Mouse (Mus musculus) forebrain, embryonic 15.5 days (tissue): ENCODE results near the gene Pgm2l1. TPM values are rescaled to one million over a fixed set of nuclear protein-coding genes. Genes with fewer than 3 reads are reported as not detected.

ENCODE experiments used
- ATAC-seq: fragments of 200-750 bp; cut with Nextera tagmentation; replicated peaks from 2 replicates; pipeline ENCODE4 v1.8.0; 2017; ENCODE audit warnings: mild to moderate bottlenecking, moderate TSS enrichment, moderate library complexity
- H3K27ac ChIP-seq: fragments of 300-500 bp; sonication (generic); replicated peaks from 2 replicates; pipeline ENCODE4 v1.5.1; 2015; ENCODE audit warnings: mild to moderate bottlenecking, inconsistent platforms
- H3K27me3 ChIP-seq: fragments of 300-500 bp; sonication (generic); 2 replicates; pipeline ENCODE4 v1.6.1; 2015; ENCODE audit warnings: inconsistent platforms
- H3K36me3 ChIP-seq: fragments of 300-500 bp; sonication (generic); 2 replicates; pipeline ENCODE4 v1.6.1; 2015; ENCODE audit warnings: mild to moderate bottlenecking, inconsistent platforms
- H3K4me1 ChIP-seq: fragments of 300-500 bp; sonication (generic); 2 replicates; pipeline ENCODE4 v1.6.1; 2015; ENCODE audit warnings: inconsistent platforms
- H3K4me2 ChIP-seq: fragments of 300-500 bp; sonication (generic); replicated peaks from 2 replicates; pipeline ENCODE4 v1.6.1; 2015; ENCODE audit warnings: mild to moderate bottlenecking, inconsistent platforms
- H3K4me3 ChIP-seq: fragments of 300-500 bp; sonication (generic); 2 replicates; pipeline ENCODE4 v1.5.1; 2015; ENCODE audit warnings: mild to moderate bottlenecking, inconsistent platforms
- H3K9ac ChIP-seq: fragments of 300-500 bp; sonication (generic); replicated peaks from 2 replicates; pipeline ENCODE4 v1.6.1; 2015; ENCODE audit warnings: mild to moderate bottlenecking, inconsistent platforms
- H3K9me3 ChIP-seq: fragments of 300-500 bp; sonication (generic); 2 replicates; pipeline ENCODE4 v1.6.1; 2016; ENCODE audit warnings: inconsistent platforms
- WGBS: fragments of 180-500 bp; shearing (Covaris S2); methylation state at CpG from one replicate; pipeline ENCODE4 v1.1.7; 2015; ENCODE audit warnings: mixed read lengths; 5-methylcytosine and 5-hydroxymethylcytosine counted together
- polyA plus RNA-seq: library from polyadenylated mRNA; unstranded; fragments of >200 nt; fragmentation: Nextera tagmentation; extraction: Ambion mirVana; gene quantifications from 2 replicates; pipeline ENCODE4 v1.2.1, GENCODE M21; 2015

Pgm2l1 gene
- polyA plus RNA-seq, 1 experiment from 2014 or later: 14.5 TPM

GRCm38 (mm10) chr7:100305894-100306293, 78.7 kb downstream of the Pgm2l1 start:
- no peaks in the 10 kb centered on the region for H3K36me3 ChIP-seq
- H3K4me1 ChIP-seq: peaks cover 43% of the 10 kb centered on the region
- H3K4me3 ChIP-seq: no peak overlapping the region
- 90% methylated on average over 9 of the region's 9 CpGs for WGBS
- no peaks in the 10 kb centered on the region for H3K27me3 ChIP-seq
- no peak overlapping the region for H3K9ac ChIP-seq
- no peak overlapping the region for H3K4me2 ChIP-seq
- ATAC-seq: no peak
- H3K9me3 ChIP-seq: no peaks in the 10 kb centered on the region
- H3K27ac ChIP-seq: no peak overlapping the region

GRCm38 (mm10) chr7:100307872-100308653, 80.9 kb downstream of the Pgm2l1 start:
- WGBS: 59% methylated on average over 6 of the region's 6 CpGs
- ATAC-seq: peak; percentile 87
- H3K27ac ChIP-seq: peak overlapping the region; percentile 74
- H3K27me3 ChIP-seq: no peaks in the 10 kb centered on the region
- no peaks in the 10 kb centered on the region for H3K9me3 ChIP-seq
- no peak overlapping the region for H3K4me3 ChIP-seq
- no peak overlapping the region for H3K9ac ChIP-seq
- H3K36me3 ChIP-seq: no peaks in the 10 kb centered on the region
- no peak overlapping the region for H3K4me2 ChIP-seq
- H3K4me1 ChIP-seq: peaks cover 33% of the 10 kb centered on the region

GRCm38 (mm10) chr7:100309216-100309615, 82.0 kb downstream of the Pgm2l1 start:
- no peak overlapping the region for H3K4me3 ChIP-seq
- H3K9ac ChIP-seq: no peak overlapping the region
- no peaks in the 10 kb centered on the region for H3K27me3 ChIP-seq
- H3K36me3 ChIP-seq: no peaks in the 10 kb centered on the region
- 23% methylated on average over 1 of the region's 1 CpGs for WGBS
- H3K27ac ChIP-seq: peak overlapping the region; percentile 74
- H3K9me3 ChIP-seq: no peaks in the 10 kb centered on the region
- ATAC-seq: peak; percentile 61
- no peak overlapping the region for H3K4me2 ChIP-seq
- peaks cover 33% of the 10 kb centered on the region for H3K4me1 ChIP-seq

GRCm38 (mm10) chr7:100309679-100310078, 82.5 kb downstream of the Pgm2l1 start:
- WGBS: 15% methylated on average over 6 of the region's 6 CpGs
- Histone ChIP-seq H3K4me1 (peaks cover 33% of the 10 kb centered on the region), H3K4me2 (no peak overlapping the region), H3K27me3 (no peaks in the 10 kb centered on the region), H3K9ac (no peak overlapping the region), H3K27ac (peak overlapping the region; percentile 74), H3K9me3 (no peaks in the 10 kb centered on the region), H3K4me3 (no peak overlapping the region), H3K36me3 (no peaks in the 10 kb centered on the region)
- 0 out of 2 replicates have a peak, but pooled peaks have one; percentile 51 for ATAC-seq

- no peak overlapping the region for H3K4me3 ChIP-seq
- H3K9ac ChIP-seq: no peak overlapping the region; the same call in 1 of the 2 replicates
- no peaks in the 10 kb centered on the region for H3K9me3 ChIP-seq
- H3K4me1 ChIP-seq: peaks cover 33% of the 10 kb centered on the region
- ATAC-seq: no peak
- H3K27ac ChIP-seq: peak overlapping the region; percentile 74
- WGBS: 79% methylated on average over 12 of the region's 12 CpGs
- no peak overlapping the region for H3K4me2 ChIP-seq
- H3K36me3 ChIP-seq: no peaks in the 10 kb centered on the region
- no peaks in the 10 kb centered on the region for H3K27me3 ChIP-seq
Observed at GRCm38 (mm10) chr7:100310290-100310689, 83.1 kb downstream of the Pgm2l1 start.

- Histone ChIP-seq H3K27me3 (no peaks in the 10 kb centered on the region), H3K36me3 (no peaks in the 10 kb centered on the region), H3K9ac (no peak overlapping the region), H3K4me3 (no peak overlapping the region), H3K9me3 (no peaks in the 10 kb centered on the region), H3K27ac (no peak overlapping the region), H3K4me2 (no peak overlapping the region), H3K4me1 (peaks cover 28% of the 10 kb centered on the region)
- ATAC-seq: no peak
- WGBS: 92% methylated on average over 4 of the region's 4 CpGs
Observed at GRCm38 (mm10) chr7:100312716-100313115, 85.5 kb downstream of the Pgm2l1 start.

GRCm38 (mm10) chr7:100316924-100317323, 89.7 kb downstream of the Pgm2l1 start:
- H3K9ac ChIP-seq: no peak overlapping the region
- no peaks in the 10 kb centered on the region for H3K27me3 ChIP-seq
- WGBS: 95% methylated on average over 8 of the region's 8 CpGs
- no peaks in the 10 kb centered on the region for H3K4me1 ChIP-seq
- no peak overlapping the region for H3K27ac ChIP-seq
- no peak for ATAC-seq
- H3K9me3 ChIP-seq: no peaks in the 10 kb centered on the region
- H3K4me2 ChIP-seq: no peak overlapping the region
- H3K36me3 ChIP-seq: no peaks in the 10 kb centered on the region
- no peak overlapping the region for H3K4me3 ChIP-seq

GRCm38 (mm10) chr7:100317534-100317933, 90.3 kb downstream of the Pgm2l1 start:
- H3K4me3 ChIP-seq: no peak overlapping the region
- 95% methylated on average over 5 of the region's 5 CpGs for WGBS
- H3K36me3 ChIP-seq: no peaks in the 10 kb centered on the region
- H3K27me3 ChIP-seq: no peaks in the 10 kb centered on the region
- no peak overlapping the region for H3K27ac ChIP-seq
- H3K4me1 ChIP-seq: no peaks in the 10 kb centered on the region
- no peak overlapping the region for H3K4me2 ChIP-seq
- no peak for ATAC-seq
- no peak overlapping the region for H3K9ac ChIP-seq
- no peaks in the 10 kb centered on the region for H3K9me3 ChIP-seq

GRCm38 (mm10) chr7:100323721-100324120, 96.5 kb downstream of the Pgm2l1 start:
- H3K27ac ChIP-seq: no peak overlapping the region
- no peaks in the 10 kb centered on the region for H3K4me1 ChIP-seq
- H3K27me3 ChIP-seq: no peaks in the 10 kb centered on the region
- 77% methylated on average over 3 of the region's 3 CpGs for WGBS
- H3K9ac ChIP-seq: no peak overlapping the region
- no peak overlapping the region for H3K4me2 ChIP-seq
- ATAC-seq: no peak
- no peak overlapping the region for H3K4me3 ChIP-seq
- no peaks in the 10 kb centered on the region for H3K9me3 ChIP-seq
- peaks cover 19% of the 10 kb centered on the region for H3K36me3 ChIP-seq

GRCm38 (mm10) chr7:100325482-100325881, 98.3 kb downstream of the Pgm2l1 start:
- H3K27ac ChIP-seq: no peak overlapping the region
- H3K36me3 ChIP-seq: peaks cover 25% of the 10 kb centered on the region
- no peaks in the 10 kb centered on the region for H3K9me3 ChIP-seq
- H3K4me2 ChIP-seq: no peak overlapping the region
- no peaks in the 10 kb centered on the region for H3K27me3 ChIP-seq
- H3K9ac ChIP-seq: no peak overlapping the region
- ATAC-seq: no peak
- H3K4me3 ChIP-seq: no peak overlapping the region
- WGBS: 82% methylated on average over 6 of the region's 6 CpGs
- H3K4me1 ChIP-seq: no peaks in the 10 kb centered on the region

GRCm38 (mm10) chr7:100327514-100327913, 100.3 kb downstream of the Pgm2l1 start:
- no peak for ATAC-seq
- Histone ChIP-seq H3K9me3 (no peaks in the 10 kb centered on the region), H3K9ac (no peak overlapping the region), H3K4me1 (no peaks in the 10 kb centered on the region), H3K27ac (no peak overlapping the region), H3K4me3 (no peak overlapping the region), H3K27me3 (no peaks in the 10 kb centered on the region), H3K36me3 (peaks cover 45% of the 10 kb centered on the region), H3K4me2 (no peak overlapping the region)
- WGBS: 92% methylated on average over 7 of the region's 7 CpGs
